Mouse (Mus musculus) intestine, embryonic 15.5 days (tissue): ENCODE data around the gene Armc5. TPM values are rescaled to one million over a fixed set of nuclear protein-coding genes. Genes with fewer than 3 reads are reported as not detected.

Experiments used
- ATAC-seq: fragments of 200-750 bp; cut with Nextera tagmentation; 2 replicates; pipeline ENCODE4 v1.8.0; 2017; ENCODE audit warnings: moderate TSS enrichment, moderate library complexity
- H3K27ac ChIP-seq: fragments of 300-500 bp; sonication (generic); 2 replicates; pipeline ENCODE4 v1.5.1; 2015; ENCODE audit warnings: mild to moderate bottlenecking, inconsistent platforms
- H3K27me3 ChIP-seq: fragments of 300-500 bp; sonication (generic); replicated peaks from 2 replicates; pipeline ENCODE4 v1.6.1; 2015; ENCODE audit warnings: inconsistent platforms
- H3K36me3 ChIP-seq: fragments of 300-500 bp; sonication (generic); 2 replicates; pipeline ENCODE4 v1.6.1; 2015; ENCODE audit warnings: inconsistent platforms
- H3K4me1 ChIP-seq: fragments of 300-500 bp; sonication (generic); replicated peaks from 2 replicates; pipeline ENCODE4 v1.6.1; 2015; ENCODE audit warnings: inconsistent platforms
- H3K4me2 ChIP-seq: fragments of 300-500 bp; sonication (generic); replicated peaks from 2 replicates; pipeline ENCODE4 v1.6.1; 2015; ENCODE audit warnings: mild to moderate bottlenecking, inconsistent platforms
- H3K4me3 ChIP-seq: fragments of 300-500 bp; sonication (generic); replicated peaks from 2 replicates; pipeline ENCODE4 v1.5.1; 2015; ENCODE audit warnings: inconsistent platforms
- H3K9ac ChIP-seq: fragments of 300-500 bp; sonication (generic); 2 replicates; pipeline ENCODE4 v1.6.1; 2015; ENCODE audit warnings: inconsistent platforms
- H3K9me3 ChIP-seq: fragments of 300-500 bp; sonication (generic); 2 replicates; pipeline ENCODE4 v1.6.1; 2016; ENCODE audit warnings: inconsistent platforms
- WGBS: fragments of 180-500 bp; shearing (Covaris S2); methylation state at CpG from one replicate; pipeline ENCODE4 v1.1.7; 2015; 5-methylcytosine and 5-hydroxymethylcytosine counted together
- polyA plus RNA-seq: library from polyadenylated mRNA; unstranded; fragments of >200 nt; fragmentation: Nextera tagmentation; extraction: Ambion mirVana; gene quantifications from 2 replicates; pipeline ENCODE4 v1.2.1, GENCODE M21; 2015

The Armc5 gene
- polyA plus RNA-seq, 1 experiment from 2014 or later, result 17.6 TPM

GRCm38 (mm10) chr7:128271496-128271895, 34.4 kb downstream of the Armc5 start:
- no peaks in the 10 kb centered on the region for H3K9me3 ChIP-seq
- no peaks in the 10 kb centered on the region for H3K27me3 ChIP-seq
- H3K9ac ChIP-seq, result no peak overlapping the region
- no peak for ATAC-seq
- WGBS, result 95% methylated on average over 9 of the region's 9 CpGs
- no peak overlapping the region for H3K27ac ChIP-seq
- no peak overlapping the region for H3K4me3 ChIP-seq
- no peak overlapping the region for H3K4me2 ChIP-seq
- peaks cover 3% of the 10 kb centered on the region; the same call in 1 of the 2 replicates for H3K4me1 ChIP-seq
- peaks cover 47% of the 10 kb centered on the region for H3K36me3 ChIP-seq

GRCm38 (mm10) chr7:128276051-128276450, 38.9 kb downstream of the Armc5 start:
- no peak overlapping the region for H3K4me2 ChIP-seq
- H3K4me1 ChIP-seq, result no peaks in the 10 kb centered on the region; the same call in 1 of the 2 replicates
- no peak overlapping the region for H3K27ac ChIP-seq
- H3K27me3 ChIP-seq, result no peaks in the 10 kb centered on the region
- no peaks in the 10 kb centered on the region for H3K9me3 ChIP-seq
- no peak overlapping the region for H3K4me3 ChIP-seq
- no peak overlapping the region for H3K9ac ChIP-seq
- peaks cover 55% of the 10 kb centered on the region for H3K36me3 ChIP-seq
- no peak for ATAC-seq
- WGBS, result 87% methylated on average over 6 of the region's 6 CpGs

- no peak overlapping the region for H3K4me3 ChIP-seq
- H3K4me1 ChIP-seq, result peaks cover 9% of the 10 kb centered on the region; the same call in 1 of the 2 replicates
- no peak overlapping the region for H3K27ac ChIP-seq
- peak; percentile 60; the same call in 1 of the 2 replicates for ATAC-seq
- WGBS, result 88% methylated on average over 4 of the region's 4 CpGs
- no peak overlapping the region for H3K9ac ChIP-seq
- H3K4me2 ChIP-seq, result no peak overlapping the region
- no peaks in the 10 kb centered on the region for H3K9me3 ChIP-seq
- H3K27me3 ChIP-seq, result no peaks in the 10 kb centered on the region
- peaks cover 25% of the 10 kb centered on the region for H3K36me3 ChIP-seq
These were observed 42.6 kb downstream of the Armc5 start for GRCm38 (mm10) chr7:128279750-128280149.

- H3K36me3 ChIP-seq, result peaks cover 6% of the 10 kb centered on the region
- H3K4me3 ChIP-seq, result no peak overlapping the region
- no peak overlapping the region for H3K9ac ChIP-seq
- H3K27me3 ChIP-seq, result no peaks in the 10 kb centered on the region
- H3K27ac ChIP-seq, result no peak overlapping the region
- WGBS, result 86% methylated on average over 11 of the region's 11 CpGs
- peaks cover 9% of the 10 kb centered on the region; the same call in 1 of the 2 replicates for H3K4me1 ChIP-seq
- H3K9me3 ChIP-seq, result no peaks in the 10 kb centered on the region
- no peak for ATAC-seq
- no peak overlapping the region for H3K4me2 ChIP-seq
These were observed 44.6 kb downstream of the Armc5 start for GRCm38 (mm10) chr7:128281765-128282164.

- Histone ChIP-seq H3K4me3 (no peak overlapping the region), H3K9ac (no peak overlapping the region), H3K4me1 (peaks cover 9% of the 10 kb centered on the region; the same call in 1 of the 2 replicates), H3K9me3 (no peaks in the 10 kb centered on the region), H3K27me3 (no peaks in the 10 kb centered on the region), H3K4me2 (no peak overlapping the region), H3K36me3 (peaks cover 2% of the 10 kb centered on the region), H3K27ac (peak overlapping the region; percentile 42; the same call in 1 of the 2 replicates)
- peak; percentile 54 for ATAC-seq
- 33% methylated on average over 7 of the region's 7 CpGs for WGBS
These were observed 45.5 kb downstream of the Armc5 start for GRCm38 (mm10) chr7:128282532-128283244.

DNA sequence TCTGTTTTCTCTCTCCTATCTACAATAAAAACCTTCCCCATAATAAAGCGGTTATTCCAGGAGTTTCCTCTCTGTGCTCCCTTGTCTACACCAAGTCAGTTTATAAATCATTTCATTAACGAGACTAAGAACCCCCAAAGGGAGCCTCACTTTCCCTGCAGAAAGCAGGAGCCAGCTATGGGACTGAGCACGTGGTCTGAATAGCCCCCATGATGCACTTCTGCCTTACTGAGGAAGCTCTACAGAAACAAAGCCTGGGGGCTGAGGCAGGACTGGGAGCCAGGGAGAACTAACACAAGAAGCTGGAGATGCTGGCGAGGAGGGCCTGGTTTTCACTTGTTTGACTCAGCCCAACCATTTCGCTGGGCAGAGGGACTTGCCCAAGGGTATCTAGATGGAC, 46.9 kb downstream of the Armc5 start:
- Histone ChIP-seq H3K9ac (no peak overlapping the region), H3K27ac (0 out of 2 replicates have a peak overlapping the region, but pooled peaks have one; percentile 22), H3K9me3 (no peaks in the 10 kb centered on the region), H3K4me2 (no peak overlapping the region), H3K27me3 (no peaks in the 10 kb centered on the region), H3K4me1 (peaks cover 15% of the 10 kb centered on the region), H3K4me3 (no peak overlapping the region), H3K36me3 (peaks cover 2% of the 10 kb centered on the region; the same call in 1 of the 2 replicates)
- WGBS, result 48% methylated on average over 5 of the region's 5 CpGs
- ATAC-seq, result no peak

DNA sequence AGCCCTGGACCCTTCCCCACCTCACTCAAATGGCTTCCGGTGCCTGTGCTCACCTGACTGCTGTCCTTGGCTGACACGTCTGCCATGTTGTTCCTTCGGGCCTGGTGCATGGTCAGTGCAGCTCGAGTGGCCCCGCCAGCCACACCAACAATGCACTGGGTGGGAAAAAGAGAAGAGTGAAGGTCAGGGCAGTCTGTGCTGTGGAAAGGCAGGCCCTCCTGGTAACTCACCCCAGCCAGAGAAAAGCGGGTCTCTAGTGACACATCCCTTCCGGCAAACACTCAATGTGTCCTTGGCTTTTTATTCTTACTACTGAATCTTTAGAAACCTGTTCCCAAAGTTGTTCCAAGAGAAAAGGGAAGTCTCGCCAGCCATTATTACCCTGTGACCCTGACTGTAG, 47.9 kb downstream of the Armc5 start:
- no peaks in the 10 kb centered on the region for H3K9me3 ChIP-seq
- H3K9ac ChIP-seq, result no peak overlapping the region
- H3K27ac ChIP-seq, result no peak overlapping the region
- H3K4me1 ChIP-seq, result peaks cover 18% of the 10 kb centered on the region
- peaks cover 2% of the 10 kb centered on the region; the same call in 1 of the 2 replicates for H3K36me3 ChIP-seq
- H3K4me3 ChIP-seq, result no peak overlapping the region
- no peaks in the 10 kb centered on the region for H3K27me3 ChIP-seq
- H3K4me2 ChIP-seq, result no peak overlapping the region
- WGBS, result 86% methylated on average over 8 of the region's 8 CpGs
- ATAC-seq, result no peak

DNA sequence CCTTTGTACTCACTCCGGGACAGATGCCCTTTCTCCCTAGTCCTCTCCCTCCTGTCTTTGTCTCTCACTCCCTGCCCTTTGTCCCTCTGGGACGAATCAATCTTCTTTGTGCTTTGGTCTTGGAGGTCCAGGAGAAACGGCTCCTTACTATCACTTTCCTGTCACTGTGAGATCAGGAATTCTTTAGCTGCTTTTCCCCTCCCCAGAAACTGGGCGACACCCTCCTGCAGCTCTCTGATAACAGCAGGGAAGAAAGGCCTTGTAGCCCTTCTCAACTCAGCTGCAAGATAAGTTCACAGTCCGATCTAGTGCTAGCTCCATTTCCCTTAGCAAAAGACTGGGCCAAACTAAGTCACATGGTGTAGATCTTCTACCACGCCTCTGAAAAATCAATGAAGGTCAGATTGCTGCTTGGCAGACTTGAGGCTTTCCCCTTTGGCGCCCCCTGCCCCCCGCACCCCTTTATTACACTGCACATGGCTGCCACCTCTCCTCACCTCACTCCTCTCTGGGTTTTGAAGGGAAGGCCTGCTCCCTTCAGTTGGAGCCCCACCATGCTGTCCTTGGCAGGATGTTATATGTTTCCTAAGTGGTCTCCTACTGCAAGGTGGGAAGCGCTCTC, 51.9 kb downstream of the Armc5 start:
- no peak overlapping the region for H3K4me3 ChIP-seq
- H3K27me3 ChIP-seq, result no peaks in the 10 kb centered on the region
- peak overlapping the region; percentile 71 for H3K27ac ChIP-seq
- peaks cover 7% of the 10 kb centered on the region; the same call in 1 of the 2 replicates for H3K36me3 ChIP-seq
- 24% methylated on average over 9 of the region's 9 CpGs for WGBS
- peak overlapping the region; percentile 38 for H3K4me2 ChIP-seq
- H3K9ac ChIP-seq, result no peak overlapping the region
- H3K4me1 ChIP-seq, result peaks cover 11% of the 10 kb centered on the region
- ATAC-seq, result peak; percentile 95
- H3K9me3 ChIP-seq, result no peaks in the 10 kb centered on the region

Other genes starting within 250 kb of the Armc5 start
- 418 and 480 TPM in 2 replicates for gene Pycard, start 243.5 kb upstream of the Armc5 start, polyA plus RNA-seq
- gene Trim72, start 233.4 kb upstream of the Armc5 start, polyA plus RNA-seq, result 0.19 and 0.53 TPM in 2 replicates
- gene Itgam, start 174.7 kb upstream of the Armc5 start, polyA plus RNA-seq, result 2.1 TPM in 2 replicates
- gene Gm49368, start 174.7 kb upstream of the Armc5 start, polyA plus RNA-seq, result not detected in 2 replicates
- 0.58 and 0.59 TPM in 2 replicates for gene Itgax, start 107.8 kb upstream of the Armc5 start, polyA plus RNA-seq
- gene Itgad, start 83.0 kb upstream of the Armc5 start, polyA plus RNA-seq, result not detected in 2 replicates
- gene Cox6a2, start 31.0 kb upstream of the Armc5 start, polyA plus RNA-seq, result 0.43 and 0.88 TPM in 2 replicates
- gene 9130023H24Rik, start 689 bp downstream of the Armc5 start, polyA plus RNA-seq, result 5.7 and 6.1 TPM in 2 replicates
- 160 and 163 TPM in 2 replicates for gene Tgfb1i1, start 9.5 kb downstream of the Armc5 start, polyA plus RNA-seq
- gene Slc5a2, start 28.3 kb downstream of the Armc5 start, polyA plus RNA-seq, result 0.20 and 0.24 TPM in 2 replicates
- 43.0 and 51.0 TPM in 2 replicates for gene BC017158, start 60.8 kb downstream of the Armc5 start, polyA plus RNA-seq
- 26.4 and 30.5 TPM in 2 replicates for gene Rgs10, start 181.4 kb downstream of the Armc5 start, polyA plus RNA-seq
- 19.9 and 24.2 TPM in 2 replicates for gene Tial1, start 224.4 kb downstream of the Armc5 start, polyA plus RNA-seq